Mouse (Mus musculus) intestine, embryonic 14.5 days (tissue): ENCODE results near the gene Cnga2. TPM values are rescaled to one million over a fixed set of nuclear protein-coding genes. Genes with fewer than 3 reads are reported as not detected.
"Not testable (repeated sequence)": the region's sequence is repeated elsewhere in the genome, so short reads cannot be mapped to it uniquely, and the experiment has no call there.

ENCODE experiments used
- ATAC-seq: fragments of 200-750 bp; cut with Nextera tagmentation; replicated peaks from 2 replicates; pipeline ENCODE4 v1.8.0; 2017; ENCODE audit warnings: low read depth, moderate number of reproducible peaks, moderate TSS enrichment, moderate library complexity; ENCODE audit not compliant: low FRiP score, low TSS enrichment
- DNase-seq: peaks from one replicate; pipeline ENCODE4 v3.0.0-alpha.2; 2018; ENCODE audit warnings: low spot score
- H3K27ac ChIP-seq: fragments of 300-500 bp; sonication (generic); 2 replicates; pipeline ENCODE4 v1.5.1; 2014; ENCODE audit warnings: low read depth, mild to moderate bottlenecking, control low read depth
- H3K27me3 ChIP-seq: fragments of 300-500 bp; sonication (generic); replicated peaks from 2 replicates; pipeline ENCODE4 v1.6.1; 2014; ENCODE audit warnings: low read length, control low read depth; ENCODE audit not compliant: control insufficient read depth, insufficient read depth
- H3K36me3 ChIP-seq: fragments of 300-500 bp; sonication (generic); 2 replicates; pipeline ENCODE4 v1.6.1; 2014; ENCODE audit warnings: low read length, control low read depth; ENCODE audit not compliant: control insufficient read depth, insufficient read depth
- H3K4me1 ChIP-seq: fragments of 300-500 bp; sonication (generic); replicated peaks from 2 replicates; pipeline ENCODE4 v1.6.1; 2014; ENCODE audit warnings: low read length, control low read depth, mixed read lengths; ENCODE audit not compliant: control insufficient read depth, insufficient read depth
- H3K4me2 ChIP-seq: fragments of 300-500 bp; sonication (generic); 2 replicates; pipeline ENCODE4 v1.6.1; 2014; ENCODE audit warnings: low read length
- H3K4me3 ChIP-seq: fragments of 300-500 bp; sonication (generic); 2 replicates; pipeline ENCODE4 v1.5.1; 2014; ENCODE audit warnings: low read depth, low read length, control low read depth, mixed read lengths
- H3K9ac ChIP-seq: fragments of 300-500 bp; sonication (generic); 2 replicates; pipeline ENCODE4 v1.6.1; 2014; ENCODE audit warnings: mild to moderate bottlenecking, low read length
- H3K9me3 ChIP-seq: fragments of 300-500 bp; sonication (generic); 2 replicates; pipeline ENCODE4 v1.6.1; 2016; ENCODE audit warnings: low read length, control low read depth; ENCODE audit not compliant: control insufficient read depth
- WGBS: fragments of 180-500 bp; shearing (Covaris S2); extraction: QIAGEN DNeasy Blood & Tissue Kit; methylation state at CpG from one replicate; pipeline ENCODE4 v1.1.7; 2014; 5-methylcytosine and 5-hydroxymethylcytosine counted together
- polyA plus RNA-seq: library from polyadenylated mRNA; unstranded; fragments of >200 nt; fragmentation: Nextera tagmentation; extraction: Ambion mirVana; gene quantifications from 2 replicates; pipeline ENCODE4 v1.2.1, GENCODE M21; 2014

Gene Cnga2
- polyA plus RNA-seq, 1 experiment from 2014 or later, result 0.12 TPM

DNA sequence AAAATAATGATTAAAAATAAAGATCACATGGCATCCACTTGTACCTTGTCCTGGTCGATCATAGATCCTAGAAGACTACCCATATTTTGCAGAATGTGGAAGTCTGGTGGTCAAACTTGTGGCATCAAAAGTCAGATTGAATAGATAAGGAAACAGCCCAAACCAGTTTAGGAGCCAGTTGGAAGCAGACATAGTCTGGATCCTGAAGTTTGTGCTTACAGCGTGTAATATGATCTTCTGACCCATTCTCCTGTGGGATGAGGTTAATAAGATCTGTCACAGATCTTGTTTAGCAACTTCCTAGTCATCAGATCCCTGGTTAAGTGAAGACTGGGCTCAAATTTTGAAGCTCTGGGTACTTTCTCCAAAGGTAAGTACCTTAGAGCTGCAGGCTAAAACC, 19.0 kb upstream of the Cnga2 start, which contains the start of gene Fate1:
Gene Fate1 (plus strand): TSS at position 301 of the 400 bp plus-strand sequence.
- Histone ChIP-seq H3K4me1 (no peaks in the 10 kb centered on the region), H3K36me3 (no peaks in the 10 kb centered on the region), H3K27me3 (no peaks in the 10 kb centered on the region), H3K4me2 (no peak within 1 kb of the TSS), H3K27ac (no peak within 1 kb of the TSS), H3K4me3 (no peak within 1 kb of the TSS), H3K9ac (no peak within 1 kb of the TSS), H3K9me3 (no peaks in the 10 kb centered on the region)
- 65% methylated on average over 2 of the region's 2 CpGs for WGBS
- no peak for DNase-seq
- no peak for ATAC-seq

DNA sequence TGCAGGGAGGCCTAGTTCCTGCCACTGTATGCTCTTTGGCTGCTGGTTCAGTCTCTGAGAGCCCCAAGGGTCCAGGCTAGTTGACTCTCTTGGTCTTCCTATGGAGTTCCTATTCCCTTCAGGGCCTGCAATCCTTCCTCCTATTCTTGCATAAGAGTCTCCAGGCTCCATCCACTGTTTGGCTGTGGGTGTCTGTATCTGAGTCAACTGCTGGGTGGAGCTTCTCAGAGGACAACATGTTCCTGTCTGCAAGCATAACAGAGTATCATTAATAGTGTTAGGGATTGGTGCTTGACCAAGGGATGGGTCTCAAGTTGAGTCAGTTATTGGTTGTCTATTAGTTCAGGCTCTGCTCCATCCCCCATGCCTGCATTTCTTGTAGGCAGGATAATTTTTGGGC, 14.0 kb upstream of the Cnga2 start:
- not testable (repeated sequence) for H3K36me3 ChIP-seq, H3K27me3 ChIP-seq, ATAC-seq, H3K4me1 ChIP-seq, H3K27ac ChIP-seq, H3K9ac ChIP-seq, H3K4me2 ChIP-seq, DNase-seq, H3K9me3 ChIP-seq, H3K4me3 ChIP-seq

GRCm38 (mm10) chrX:71980443-71980842, 11.2 kb upstream of the Cnga2 start:
- Histone ChIP-seq H3K9ac (no peak overlapping the region), H3K9me3 (no peaks in the 10 kb centered on the region), H3K4me3 (no peak overlapping the region), H3K36me3 (no peaks in the 10 kb centered on the region), H3K27me3 (no peaks in the 10 kb centered on the region), H3K27ac (no peak overlapping the region), H3K4me1 (no peaks in the 10 kb centered on the region), H3K4me2 (no peak overlapping the region)
- DNase-seq (no peak), ATAC-seq (no peak)
- WGBS, result 53% methylated on average over 3 of the region's 3 CpGs

DNA sequence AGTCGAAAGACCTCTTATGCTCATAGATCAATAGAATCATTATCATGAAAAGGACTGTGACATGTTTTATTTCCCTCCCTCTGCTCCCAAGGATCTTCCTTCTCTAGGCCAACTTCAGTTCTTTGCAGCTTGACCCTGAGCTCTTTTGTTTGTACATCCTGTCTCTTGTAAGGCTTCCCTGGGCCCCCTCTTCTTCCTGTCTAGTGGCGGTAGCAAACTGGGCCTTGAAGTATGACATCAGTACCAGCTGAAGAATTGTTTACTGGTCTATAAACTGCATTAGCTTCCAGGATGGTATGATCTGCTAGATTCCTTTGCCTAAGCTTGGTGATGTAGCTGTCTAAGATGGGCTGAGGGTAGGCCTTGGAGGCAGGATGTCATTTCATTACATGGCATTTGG, 10.3 kb upstream of the Cnga2 start:
- Histone ChIP-seq H3K4me1 (no peaks in the 10 kb centered on the region), H3K27me3 (no peaks in the 10 kb centered on the region), H3K4me3 (no peak overlapping the region), H3K4me2 (no peak overlapping the region), H3K9me3 (no peaks in the 10 kb centered on the region), H3K36me3 (no peaks in the 10 kb centered on the region), H3K9ac (no peak overlapping the region), H3K27ac (no peak overlapping the region)
- WGBS, result 73% methylated on average over 2 of the region's 2 CpGs
- ATAC-seq, result no peak
- DNase-seq, result no peak

DNA sequence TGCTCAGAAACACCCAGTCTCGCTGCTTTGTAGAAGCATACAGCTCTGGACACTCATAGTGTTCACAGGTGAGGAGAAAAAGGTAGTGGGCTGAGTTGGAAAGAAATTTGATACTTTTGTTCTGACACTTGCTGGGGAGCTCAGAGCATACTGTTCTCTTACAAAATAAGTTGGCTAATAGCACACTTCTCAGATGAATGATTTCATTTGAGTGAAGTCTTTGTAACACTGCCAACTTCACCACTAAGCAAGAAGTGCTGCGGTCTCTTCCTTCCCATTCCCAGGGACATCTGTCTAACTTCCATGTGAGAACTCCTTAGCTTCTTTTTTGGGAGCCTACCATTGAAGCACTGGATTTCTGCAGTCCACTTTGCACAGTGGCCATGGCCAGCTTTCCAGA, 8.4 kb upstream of the Cnga2 start:
- WGBS, result 69% methylated on average over 2 of the region's 2 CpGs
- no peaks in the 10 kb centered on the region for H3K36me3 ChIP-seq

GRCm38 (mm10) chrX:71983775-71984174, 7.9 kb upstream of the Cnga2 start:
- WGBS, result 84% methylated on average over 1 of the region's 1 CpGs
- no peak for ATAC-seq
- Histone ChIP-seq H3K4me3 (no peak overlapping the region), H3K9me3 (no peaks in the 10 kb centered on the region), H3K4me2 (no peak overlapping the region), H3K4me1 (no peaks in the 10 kb centered on the region), H3K36me3 (no peaks in the 10 kb centered on the region), H3K9ac (no peak overlapping the region), H3K27ac (no peak overlapping the region), H3K27me3 (no peaks in the 10 kb centered on the region)
- no peak for DNase-seq

More for the DNA sequence above, 8.4 kb upstream of the Cnga2 start:
- no peaks in the 10 kb centered on the region for H3K9me3 ChIP-seq
- H3K4me2 ChIP-seq, result no peak overlapping the region
- H3K4me1 ChIP-seq, result no peaks in the 10 kb centered on the region
- ATAC-seq, result no peak
- H3K27me3 ChIP-seq, result no peaks in the 10 kb centered on the region
- DNase-seq, result no peak
- H3K4me3 ChIP-seq, result no peak overlapping the region
- H3K9ac ChIP-seq, result no peak overlapping the region
- H3K27ac ChIP-seq, result no peak overlapping the region

DNA sequence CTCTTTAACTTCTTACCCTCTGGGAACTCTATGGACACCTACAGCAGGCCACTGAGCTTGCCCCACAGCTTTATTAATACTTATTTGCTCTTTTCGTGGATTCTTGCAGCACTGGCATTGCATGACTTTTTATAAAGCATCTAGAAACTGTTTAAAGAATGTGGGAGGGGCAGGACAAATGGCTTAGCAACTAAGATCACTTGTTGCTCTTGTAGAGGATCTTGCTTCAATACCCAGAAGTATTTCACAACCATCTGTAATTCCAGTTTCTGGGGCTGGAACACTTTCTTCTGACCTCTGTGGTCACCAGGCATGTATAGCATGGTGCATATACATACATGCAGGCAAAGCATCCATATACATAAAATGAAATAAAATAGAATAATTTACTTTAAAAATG, 4.3 kb downstream of the Cnga2 start:
- Histone ChIP-seq H3K27ac (no peak overlapping the region), H3K9me3 (no peaks in the 10 kb centered on the region), H3K4me3 (no peak overlapping the region), H3K9ac (no peak overlapping the region), H3K27me3 (0 out of 2 replicates have a peak, but pooled peaks cover 9% of the 10 kb centered on the region), H3K4me2 (no peak overlapping the region), H3K4me1 (no peaks in the 10 kb centered on the region), H3K36me3 (no peaks in the 10 kb centered on the region)
- DNase-seq, result no peak
- WGBS, result 59% methylated on average over 1 of the region's 1 CpGs
- no peak for ATAC-seq

DNA sequence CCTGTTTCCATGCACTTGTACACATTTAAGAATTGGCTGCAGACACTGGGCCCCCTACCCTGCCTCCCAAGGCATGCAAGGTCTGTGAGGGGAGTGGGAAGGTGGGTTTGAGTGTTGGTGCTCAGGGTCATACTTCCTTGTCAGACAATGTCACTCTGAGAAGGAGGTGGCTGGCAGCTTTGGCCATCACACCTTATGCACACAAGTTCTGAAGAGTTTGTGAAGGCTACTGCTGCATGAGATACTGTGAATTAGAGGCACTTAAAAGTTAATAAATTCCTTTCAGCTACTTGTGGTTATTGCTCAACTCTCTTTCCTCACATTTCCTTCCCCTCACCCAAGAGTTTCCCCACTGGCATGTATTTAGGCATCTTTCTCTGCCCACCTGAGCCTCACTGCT, 18.3 kb downstream of the Cnga2 start:
- H3K9me3 ChIP-seq, result no peaks in the 10 kb centered on the region
- DNase-seq (no peak), ATAC-seq (no peak)
- no peak overlapping the region for H3K27ac ChIP-seq
- H3K9ac ChIP-seq, result no peak overlapping the region
- H3K4me3 ChIP-seq, result no peak overlapping the region
- H3K27me3 ChIP-seq, result no peaks in the 10 kb centered on the region
- H3K4me2 ChIP-seq, result no peak overlapping the region
- no peaks in the 10 kb centered on the region for H3K4me1 ChIP-seq
- H3K36me3 ChIP-seq, result no peaks in the 10 kb centered on the region

DNA sequence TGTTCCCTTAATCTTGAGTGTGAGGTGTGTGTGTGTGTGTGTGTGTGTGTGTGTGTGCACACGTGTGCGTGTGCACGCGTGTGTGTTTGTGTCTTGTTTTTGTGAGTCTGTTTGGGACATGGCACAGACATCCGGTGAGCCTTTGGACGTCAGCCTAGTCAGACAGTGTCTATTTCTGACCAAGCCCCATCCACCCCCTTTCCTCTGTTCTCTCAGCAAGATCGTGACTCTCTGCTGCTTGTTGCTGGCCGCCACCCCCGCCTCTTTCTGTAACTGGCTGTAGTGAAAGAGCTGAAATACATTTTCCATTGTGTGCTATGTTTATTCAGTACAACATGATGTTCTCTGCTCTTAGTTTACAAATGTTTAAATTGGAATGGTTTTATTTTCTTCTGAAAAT, 20.6 kb downstream of the Cnga2 start:
- Histone ChIP-seq H3K4me3 (no peak overlapping the region), H3K9ac (no peak overlapping the region), H3K27me3 (no peaks in the 10 kb centered on the region), H3K4me2 (no peak overlapping the region), H3K27ac (no peak overlapping the region), H3K36me3 (no peaks in the 10 kb centered on the region), H3K9me3 (no peaks in the 10 kb centered on the region), H3K4me1 (no peaks in the 10 kb centered on the region)
- DNase-seq (no peak), ATAC-seq (no peak)
- 64% methylated on average over 9 of the region's 9 CpGs for WGBS
